17 mouse cellular contexts compared by ENCODE assay signal in the genomic region with DNA sequence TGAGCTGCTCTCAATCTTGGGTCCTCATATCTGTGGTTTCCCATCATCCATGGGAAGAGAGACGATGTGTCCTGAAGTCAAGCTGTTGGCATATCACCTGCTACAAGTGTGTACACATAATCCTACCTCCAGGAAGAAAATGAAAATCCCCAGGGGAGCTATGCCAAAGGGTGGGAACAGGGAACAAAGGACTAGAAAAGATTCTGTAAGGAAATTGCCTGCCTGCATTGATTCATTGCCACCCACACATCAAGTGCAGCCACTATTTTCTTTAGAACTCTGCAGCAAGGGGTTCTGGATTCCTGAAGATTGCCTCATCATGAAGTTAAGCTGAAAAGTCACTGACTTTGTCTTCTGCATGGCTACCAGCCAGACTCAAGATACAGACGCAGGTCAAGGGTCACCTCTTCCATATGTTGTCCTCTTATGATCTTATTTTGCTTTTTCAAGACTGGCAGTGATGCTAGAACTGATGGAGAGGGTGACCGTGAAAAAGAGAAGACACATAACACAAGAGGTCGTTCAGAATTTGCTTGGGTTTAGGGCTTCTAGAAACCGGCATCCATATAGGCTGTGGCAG.
DNase-seq lines count a peak whose midpoint lies in the region; ATAC-seq and TF ChIP-seq lines count a peak whose summit lies in the region.
"Had no signal": no experiment of that assay in that cellular context is flagged by ENCODE, and none has a peak within 500 bp of the region (broad histone marks: within the 10 kb centered on the region; RNA-seq: fewer than 3 reads in every experiment).

No protein-coding gene starts in this region.

- TF ChIP-seq POLR2A in lung, adult 2 months (IDR thresholded peaks at IDR 0.05; ENCODE audit: borderline replicate concordance, extremely low read depth, low read depth, low read length) = no peak

- no peak overlapping the region for H3K4me2 ChIP-seq in lung, postnatal 0 days (replicated peaks; ENCODE audit: low read depth, low read length)
- H3K4me2 ChIP-seq in stomach, embryonic 15.5 days = no peak overlapping the region
- no peak overlapping the region for H3K4me2 ChIP-seq in intestine, embryonic 15.5 days (replicated peaks)
- H3K4me2 ChIP-seq: embryonic facial prominence, embryonic 12.5 days; forebrain, embryonic 13.5 days; heart, embryonic 12.5 days; hindbrain, embryonic 14.5 days had no signal

- H3K4me1 ChIP-seq in lung, postnatal 0 days (ENCODE audit: insufficient read depth, low read depth, low read length) = no peaks in the 10 kb centered on the region; the same call in 1 of the 2 replicates
- peaks cover 5% of the 10 kb centered on the region for H3K4me1 ChIP-seq in lung, adult 2 months (ENCODE audit: control insufficient read depth, insufficient read depth, low read length)
- H3K4me1 ChIP-seq in stomach, embryonic 15.5 days = 0 out of 2 replicates have a peak, but pooled peaks cover 10% of the 10 kb centered on the region
- no peaks in the 10 kb centered on the region; the same call in 1 of the 2 replicates for H3K4me1 ChIP-seq in intestine, embryonic 15.5 days (replicated peaks)
- H3K4me1 ChIP-seq: embryonic facial prominence, embryonic 12.5 days; forebrain, embryonic 13.5 days; hindbrain, embryonic 10.5 days had no signal

- intact Hi-C loops in left cerebral cortex, postnatal 4 days (cut with DNase I) = no loop called here

- H3K27ac ChIP-seq in lung, postnatal 0 days (ENCODE audit: low read length) = no peak overlapping the region
- 0 out of 2 replicates have a peak overlapping the region, but pooled peaks have one; percentile 31 for H3K27ac ChIP-seq in stomach, embryonic 15.5 days
- no peak overlapping the region for H3K27ac ChIP-seq in intestine, embryonic 15.5 days
- H3K27ac ChIP-seq: embryonic facial prominence, embryonic 12.5 days; forebrain, embryonic 13.5 days; hindbrain, embryonic 10.5 days; hindbrain, embryonic 14.5 days had no signal

- no peak for TF ChIP-seq EP300 in lung, postnatal 0 days (IDR thresholded peaks at IDR 0.05)

- no peak for ATAC-seq in lung, postnatal 0 days
- no peak for ATAC-seq in stomach, embryonic 15.5 days (ENCODE audit: insufficient read depth, low FRiP score, low read depth)
- ATAC-seq in intestine, embryonic 15.5 days = no peak
- ATAC-seq: forebrain, embryonic 13.5 days; forebrain, postnatal 0 days had no signal

- no peaks in the 10 kb centered on the region for H3K36me3 ChIP-seq in lung, postnatal 0 days (ENCODE audit: insufficient read depth, low read length)
- no peaks in the 10 kb centered on the region for H3K36me3 ChIP-seq in stomach, embryonic 15.5 days
- H3K36me3 ChIP-seq in intestine, embryonic 15.5 days = no peaks in the 10 kb centered on the region
- H3K36me3 ChIP-seq: embryonic facial prominence, embryonic 12.5 days; heart, embryonic 12.5 days; hindbrain, embryonic 10.5 days had no signal

- no peaks in the 10 kb centered on the region for H3K9me3 ChIP-seq in lung, postnatal 0 days (ENCODE audit: low read length)
- no peaks in the 10 kb centered on the region for H3K9me3 ChIP-seq in stomach, embryonic 15.5 days
- H3K9me3 ChIP-seq in intestine, embryonic 15.5 days = no peaks in the 10 kb centered on the region
- H3K9me3 ChIP-seq: embryonic facial prominence, embryonic 12.5 days; forebrain, embryonic 13.5 days; heart, embryonic 12.5 days; hindbrain, embryonic 10.5 days had no signal

- no peaks in the 10 kb centered on the region for H3K27me3 ChIP-seq in lung, postnatal 0 days (replicated peaks; ENCODE audit: insufficient read depth, low read length)
- H3K27me3 ChIP-seq in stomach, embryonic 15.5 days (replicated peaks) = no peaks in the 10 kb centered on the region
- H3K27me3 ChIP-seq in intestine, embryonic 15.5 days (replicated peaks) = no peaks in the 10 kb centered on the region
- H3K27me3 ChIP-seq: embryonic facial prominence, embryonic 12.5 days; forebrain, embryonic 13.5 days had no signal

- no peak for TF ChIP-seq CTCF in lung, postnatal 0 days (IDR thresholded peaks at IDR 0.05)
- TF ChIP-seq CTCF in lung, adult 2 months (IDR thresholded peaks at IDR 0.05; ENCODE audit: insufficient read depth, low read length) = no peak

- DNase-seq in lung, postnatal 0 days (ENCODE audit: low spot score) = peak; percentile 23
- DNase-seq in lung, adult 2 months = no peak
- DNase-seq in brain, adult 2 months (ENCODE audit: low read depth, low spot score) = peak; percentile 15
- DNase-seq in left cerebral cortex, postnatal 4 days = no peak
- DNase-seq: adrenal gland, adult 8-10 months; cerebellum, adult 11-12 months; cerebellum, adult 9-10 months; cerebellum, postnatal 25 days; forebrain, postnatal 0 days; gastrocnemius, postnatal 14 days had no signal

- no peak overlapping the region for H3K9ac ChIP-seq in lung, postnatal 0 days (replicated peaks; ENCODE audit: low read depth)
- no peak overlapping the region for H3K9ac ChIP-seq in stomach, embryonic 15.5 days
- no peak overlapping the region for H3K9ac ChIP-seq in intestine, embryonic 15.5 days
- H3K9ac ChIP-seq: embryonic facial prominence, embryonic 12.5 days; forebrain, embryonic 13.5 days; forebrain, postnatal 0 days; heart, embryonic 12.5 days; hindbrain, embryonic 14.5 days had no signal

- 55% methylated on average over 5 of the region's 5 CpGs for WGBS in lung, postnatal 0 days
- WGBS in lung, adult 2 months = 69% methylated on average over 5 of the region's 5 CpGs
- WGBS in stomach, embryonic 15.5 days = 79% methylated on average over 5 of the region's 5 CpGs
- WGBS in intestine, embryonic 15.5 days = 84% methylated on average over 5 of the region's 5 CpGs

- no peak overlapping the region for H3K4me3 ChIP-seq in lung, postnatal 0 days (ENCODE audit: low read depth, low read length)
- no peak overlapping the region for H3K4me3 ChIP-seq in lung, adult 2 months (replicated peaks; ENCODE audit: extremely low read depth, low read depth, low read length)
- H3K4me3 ChIP-seq in stomach, embryonic 15.5 days (replicated peaks) = no peak overlapping the region
- no peak overlapping the region for H3K4me3 ChIP-seq in intestine, embryonic 15.5 days (replicated peaks)
- H3K4me3 ChIP-seq: embryonic facial prominence, embryonic 12.5 days; forebrain, embryonic 13.5 days; heart, embryonic 12.5 days; hindbrain, embryonic 10.5 days had no signal

Comparison
In these comparisons a context has a peak if more than half of its experiments do, and no peak if none do; other contexts are left out.
1. DNase-seq: peak in lung, postnatal 0 days (single experiment) and brain, adult 2 months (single experiment); none in lung, adult 2 months (single experiment) and left cerebral cortex, postnatal 4 days (single experiment).